Mouse (Mus musculus) heart, postnatal 0 days (tissue): ENCODE measurements around the gene Maml3.

Experiments used
- CTCF ChIP-seq: IDR thresholded peaks from 2 replicates; pipeline ENCODE4 v1.5.1; 2016; ENCODE audit warnings: antibody characterized with exemption, control low read depth, low read depth
- EP300 ChIP-seq: IDR thresholded peaks from 2 replicates; pipeline ENCODE4 v1.6.1; 2016; ENCODE audit warnings: antibody characterized with exemption, low read depth

DNA sequence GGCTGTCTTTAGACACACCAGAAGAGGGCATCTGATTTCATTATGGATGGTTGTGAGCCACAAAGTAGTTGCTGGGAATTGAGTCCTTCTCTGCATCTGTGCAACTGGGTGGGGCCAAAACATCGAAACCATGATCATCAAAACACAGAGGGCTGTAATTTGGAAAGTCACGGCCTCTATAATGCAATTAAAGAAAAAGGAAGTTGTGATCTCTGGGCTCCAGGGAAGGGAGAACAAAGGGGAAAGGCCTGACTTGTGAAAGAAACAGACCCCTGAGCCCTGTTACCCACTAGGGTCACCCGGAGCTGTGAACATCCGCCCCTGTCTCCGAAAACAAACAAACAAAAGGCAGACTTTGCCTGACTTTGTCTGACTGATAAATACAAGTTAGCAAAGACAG, 123.4 kb downstream of the Maml3 start:
- TF ChIP-seq CTCF (no peak), EP300 (no peak)
